Mouse (Mus musculus) right cerebral cortex, postnatal 10 days (tissue): ENCODE measurements around the gene N4bp2l2.

Source experiments
- DNase-seq, 2 experiments: peaks; one replicate each; pipeline ENCODE4 v3.0.0; 2021; ENCODE audit warnings: low spot score in 2 of 2

Gene N4bp2l2

GRCm38 (mm10) chr5:150566226-150566625 is 99.8 kb downstream of the N4bp2l2 start:
- peak; percentile 56 to 75 for DNase-seq

- DNase-seq = no peak
Observed at GRCm38 (mm10) chr5:150564426-150564825, 101.6 kb downstream of the N4bp2l2 start.

DNA sequence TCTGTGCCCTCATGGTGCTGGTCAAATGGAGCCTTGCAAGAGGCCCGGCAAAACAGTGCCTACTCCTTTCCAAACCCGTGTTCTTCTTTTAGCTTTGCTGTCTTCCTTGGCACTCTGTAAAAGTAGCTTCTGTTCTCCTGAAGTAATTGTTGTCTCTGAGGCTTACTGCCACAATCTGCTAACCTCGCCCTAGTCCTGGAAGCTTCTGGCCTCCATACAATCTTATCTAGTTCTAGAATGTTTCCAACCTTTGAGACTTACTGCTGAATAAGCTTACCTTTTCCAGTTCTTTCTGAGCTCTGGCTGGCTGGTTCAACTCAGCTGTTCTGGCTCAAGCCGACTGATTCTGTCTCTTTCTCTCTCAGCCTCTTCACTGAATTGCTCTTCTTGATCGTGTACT is 104.2 kb downstream of the N4bp2l2 start:
- DNase-seq = no peak

GRCm38 (mm10) chr5:150561376-150561775 is 104.6 kb downstream of the N4bp2l2 start:
- no peak for DNase-seq

DNA sequence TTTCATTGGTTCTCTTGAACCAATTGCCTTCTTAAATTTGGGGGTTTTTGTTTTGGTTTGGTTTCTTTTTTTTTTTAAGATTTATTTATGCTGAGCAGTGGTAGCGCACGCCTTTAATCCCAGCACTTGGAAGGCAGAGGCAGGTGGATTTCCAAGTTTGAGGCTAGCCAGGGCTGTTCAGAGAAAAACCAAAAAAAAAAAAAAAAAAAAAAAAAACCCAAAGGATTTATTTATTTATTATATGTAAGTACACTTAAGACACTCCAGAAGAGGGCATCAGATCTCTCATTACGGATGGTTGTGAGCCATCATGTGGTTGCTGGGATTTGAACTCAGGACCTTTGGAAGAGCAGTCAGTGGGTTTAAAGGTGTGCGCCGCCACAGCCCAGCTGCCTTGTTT is 105.1 kb downstream of the N4bp2l2 start:
- no peak for DNase-seq

DNA sequence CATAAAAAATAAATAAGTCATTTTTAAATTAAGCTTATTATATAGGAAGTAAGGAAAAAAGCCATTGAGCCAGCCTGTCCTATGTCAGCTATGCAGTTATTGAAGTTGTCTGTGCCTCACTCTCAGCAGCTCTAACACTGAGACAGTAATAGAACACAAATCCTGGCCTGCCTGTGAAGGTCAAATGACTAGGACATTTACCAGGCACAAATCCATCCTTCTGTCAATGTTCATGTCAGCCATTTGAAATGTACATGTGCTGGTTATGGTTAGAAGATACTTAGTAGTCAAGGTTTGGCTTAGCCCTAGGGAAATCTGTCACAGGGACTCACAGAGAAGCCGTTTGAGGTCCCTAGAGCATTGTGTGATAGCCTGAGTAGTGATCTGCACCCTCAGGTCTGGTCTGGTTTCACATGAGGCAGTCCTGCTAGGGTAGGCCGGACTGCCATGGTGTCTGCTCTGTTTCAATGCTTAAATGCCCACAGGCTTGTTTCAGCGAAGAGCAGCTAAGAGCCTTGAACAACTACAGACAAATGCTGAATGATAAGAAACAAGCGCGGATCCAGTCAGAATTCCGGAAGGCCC is 106.4 kb downstream of the N4bp2l2 start:
- peak in 1 of 2 experiments; percentile 3 for DNase-seq
